Mouse (Mus musculus) megakaryocyte, adult 5-6 weeks (primary cell): ENCODE data around the gene Spindoc. TPM values are rescaled to one million over a fixed set of nuclear protein-coding genes. Genes with fewer than 3 reads are reported as not detected.

Experiments
- ATAC-seq: 2 replicates; pipeline ENCODE4 v1.8.0; 2016; ENCODE audit warnings: mild to moderate bottlenecking, inconsistent platforms; ENCODE audit not compliant: poor library complexity, severe bottlenecking
- total RNA-seq, 2 experiments: library from RNA; stranded (forward) in 1 of 2; stranded (reverse) in 1 of 2; fragments of 153-499, 151-499 nt in 1 of 2; fragments of 221-1000, 200-1000 nt in 1 of 2; gene quantifications; 2 replicates each; pipeline versions ENCODE4 v1.2.3 to v1.2.4; 2015 to 2017

Gene Spindoc
- total RNA-seq, 2 experiments from 2014 or later, result 5.8 to 6.8 TPM

DNA sequence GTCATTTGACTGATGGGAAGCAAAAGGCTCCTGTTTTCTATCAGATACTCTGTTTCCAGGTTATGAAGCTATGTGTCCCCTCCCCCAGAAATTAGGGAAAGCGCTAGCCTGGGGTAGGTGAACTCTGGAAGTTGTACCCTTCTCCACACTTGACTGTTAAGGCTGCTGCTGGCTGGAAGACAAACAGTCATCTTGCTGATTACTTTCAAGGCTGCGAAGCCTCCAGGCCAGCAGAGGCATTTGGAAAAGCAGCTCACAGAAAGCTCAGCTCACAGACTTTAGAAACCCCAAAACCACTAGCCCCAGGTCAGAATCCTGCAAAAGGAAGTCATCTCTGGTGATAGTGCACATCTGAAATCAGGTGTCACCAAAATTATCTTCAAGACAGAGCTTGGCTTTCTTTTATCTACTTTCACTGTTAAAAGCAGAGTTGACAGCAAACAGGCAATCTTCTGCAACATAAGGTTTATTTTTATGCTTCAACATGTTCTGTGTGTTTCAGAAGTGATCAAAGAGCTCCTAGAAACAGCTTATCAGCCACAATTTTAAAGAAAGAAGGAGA lies 44.9 kb downstream of the Spindoc start:
- ATAC-seq, result no peak

- no peak for ATAC-seq
Observed at GRCm38 (mm10) chr19:7335656-7336055, 47.1 kb downstream of the Spindoc start.

DNA sequence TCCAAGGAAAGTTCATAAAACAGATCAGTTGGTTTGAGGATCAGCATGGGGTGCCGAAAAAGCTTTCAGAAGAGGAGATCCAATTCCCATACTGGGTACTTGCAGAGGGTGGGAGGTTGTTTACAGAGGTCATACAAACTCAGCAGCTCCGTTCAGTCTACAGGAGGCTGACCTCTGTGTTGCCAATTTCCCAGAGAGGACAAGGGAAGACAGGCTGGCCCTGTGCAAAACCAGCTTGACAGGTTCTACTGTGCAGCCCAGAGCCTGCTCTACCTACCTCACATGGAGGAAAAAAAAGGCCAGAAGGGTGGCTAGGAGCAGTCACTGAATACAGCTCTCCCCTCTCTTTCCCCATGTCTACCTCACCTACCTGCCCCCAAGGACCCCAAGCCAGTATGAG lies 48.7 kb downstream of the Spindoc start:
- ATAC-seq, result no peak

DNA sequence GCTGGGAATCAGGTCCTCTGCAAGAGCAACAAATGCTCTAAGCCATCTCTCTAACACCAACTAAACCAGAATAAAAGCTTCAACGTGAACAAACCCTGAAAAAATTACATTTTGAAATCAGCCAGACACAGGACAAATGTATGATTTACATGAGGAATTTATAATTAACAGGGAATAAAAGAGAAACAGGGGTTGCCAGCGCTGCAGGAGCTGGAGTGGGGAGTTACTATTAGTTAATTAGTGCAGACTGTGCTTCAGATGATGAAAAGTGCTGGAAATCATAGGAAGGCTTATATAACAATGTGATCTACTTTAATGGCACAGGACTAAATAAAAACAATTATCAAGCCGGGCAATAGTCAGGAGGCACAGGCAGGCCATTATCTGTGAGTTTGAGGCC lies 61.4 kb downstream of the Spindoc start:
- no peak for ATAC-seq

- no peak for ATAC-seq
Observed at GRCm38 (mm10) chr19:7320181-7320580, 62.6 kb downstream of the Spindoc start.

DNA sequence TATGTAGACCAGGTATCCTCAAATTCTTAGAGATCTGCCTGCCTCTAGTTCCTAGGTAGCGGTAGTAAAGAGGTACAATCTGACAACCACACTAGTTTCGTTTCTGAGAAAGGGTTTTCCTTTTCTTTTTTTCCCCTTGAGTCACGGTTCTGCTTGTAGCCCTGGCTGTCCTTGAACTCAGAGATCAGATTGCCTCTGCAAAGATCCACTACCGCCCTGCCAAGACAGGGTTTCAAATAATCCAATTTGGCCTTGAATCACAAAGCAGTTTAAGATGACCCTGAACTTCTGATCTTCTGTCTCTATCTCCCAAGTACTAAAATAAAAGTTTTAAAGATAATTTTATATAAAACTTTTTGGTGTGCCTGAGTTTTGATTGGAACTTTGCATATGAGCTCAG lies 65.1 kb downstream of the Spindoc start:
- ATAC-seq, result no peak

- no peak for ATAC-seq
Observed at GRCm38 (mm10) chr19:7316822-7317221, 66.0 kb downstream of the Spindoc start.

DNA sequence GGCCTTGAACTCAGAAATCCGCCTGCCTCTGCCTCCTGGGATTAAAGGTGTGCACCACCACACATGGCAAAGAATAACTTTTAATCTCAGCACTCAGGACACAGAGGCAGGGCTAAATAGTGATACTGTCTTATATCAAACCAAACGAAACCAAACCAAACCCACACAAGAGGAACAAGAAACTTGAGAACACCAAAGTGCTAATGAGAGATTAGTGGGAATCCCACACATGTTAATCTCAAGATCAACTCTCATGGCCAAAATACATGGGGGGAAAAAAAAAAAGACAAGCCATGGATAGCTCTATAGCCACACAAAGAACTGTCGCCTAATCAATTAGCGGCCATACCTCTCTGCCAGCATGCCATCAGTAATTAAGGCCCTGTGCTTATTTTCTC lies 67.2 kb downstream of the Spindoc start:
- ATAC-seq, result peak; percentile 52; the same call in 1 of the 2 replicates

DNA sequence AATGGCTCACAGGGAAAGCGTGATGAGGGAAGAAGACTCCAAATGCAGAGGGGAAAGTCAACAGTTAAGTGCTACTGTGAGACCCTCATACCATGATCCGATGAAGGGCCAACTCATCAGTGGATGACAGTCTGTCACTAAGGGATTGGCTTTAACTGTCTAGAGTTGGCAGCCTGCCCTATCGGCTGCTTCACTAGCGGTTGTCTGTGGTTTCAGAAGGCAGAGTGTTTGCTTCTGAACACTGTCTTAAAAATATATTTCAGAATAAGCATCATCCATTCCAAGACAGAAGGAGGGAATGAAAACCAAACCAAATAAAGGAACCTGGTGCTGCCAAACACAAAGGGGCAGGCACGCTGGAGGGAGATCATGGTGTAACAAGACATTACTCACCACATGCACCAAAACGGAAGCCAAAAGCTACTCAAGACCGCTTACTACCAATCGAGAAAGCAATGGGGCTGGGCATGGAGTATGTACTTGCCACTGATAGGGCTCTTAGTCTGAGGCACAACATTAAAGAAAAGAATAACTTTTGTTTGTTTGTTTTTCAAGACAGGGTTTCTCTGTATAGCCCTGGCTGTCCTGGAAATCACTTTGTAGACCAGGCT lies 67.7 kb downstream of the Spindoc start:
- ATAC-seq, result peak; percentile 77

DNA sequence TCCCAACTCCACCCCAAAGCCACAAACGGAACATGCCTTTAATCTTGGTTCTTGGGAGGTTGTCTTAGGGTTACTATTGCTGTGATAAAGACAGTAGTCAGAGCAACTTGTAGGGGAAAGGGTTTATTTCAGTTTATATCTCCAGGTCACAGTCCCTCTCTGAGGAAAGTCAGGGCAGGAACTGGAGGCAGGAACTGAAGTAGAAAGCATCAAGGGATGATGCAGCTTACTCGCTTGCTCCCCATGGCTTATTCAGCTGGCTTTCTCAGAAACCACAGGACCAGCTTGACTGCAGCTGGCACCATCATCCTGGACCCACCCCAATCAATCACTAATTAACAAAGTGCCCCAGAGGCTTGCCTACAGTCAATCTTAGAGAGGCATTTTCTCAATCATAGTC lies 69.1 kb downstream of the Spindoc start:
- no peak for ATAC-seq

DNA sequence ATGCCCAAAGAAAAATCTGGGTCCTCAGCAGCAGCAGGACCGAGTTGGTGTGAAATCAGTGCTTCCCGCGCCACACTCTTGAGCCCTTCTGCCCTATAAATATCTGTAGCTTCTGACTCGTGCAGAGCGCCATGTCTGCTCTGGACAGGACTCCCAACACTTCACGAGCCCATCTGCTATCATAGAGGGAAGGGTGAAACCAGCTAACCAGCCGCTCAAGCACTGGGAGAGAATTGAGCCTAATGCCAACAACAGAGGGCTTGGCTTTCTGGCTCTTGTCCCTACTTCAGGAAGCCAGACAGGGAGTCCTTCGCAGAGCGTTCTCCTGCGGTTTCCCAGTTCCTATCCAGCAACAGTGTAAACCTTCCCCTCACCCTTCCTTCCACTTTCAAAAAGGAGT lies 71.5 kb downstream of the Spindoc start:
- no peak for ATAC-seq

DNA sequence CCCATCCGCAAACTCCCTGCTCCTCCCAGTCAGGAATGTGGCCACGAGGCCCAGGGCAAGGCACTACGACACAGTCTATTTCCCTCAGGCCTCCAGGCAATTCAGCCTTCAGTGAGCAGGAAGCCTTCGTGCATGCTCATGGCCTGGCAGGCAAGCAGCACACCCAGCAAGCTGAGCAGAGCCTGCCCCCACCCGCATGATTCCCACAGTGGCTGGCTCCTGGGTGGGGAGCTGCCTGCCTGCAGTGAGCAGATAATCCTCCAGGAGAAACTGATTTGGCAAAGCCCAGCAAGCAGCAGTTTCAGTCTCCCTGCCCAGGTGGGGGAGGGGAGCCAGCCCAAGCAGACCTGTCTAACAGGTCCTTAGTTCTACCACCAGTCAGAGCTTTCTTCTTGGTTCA lies 72.1 kb downstream of the Spindoc start:
- ATAC-seq, result 0 out of 2 replicates have a peak, but pooled peaks have one; percentile 23

DNA sequence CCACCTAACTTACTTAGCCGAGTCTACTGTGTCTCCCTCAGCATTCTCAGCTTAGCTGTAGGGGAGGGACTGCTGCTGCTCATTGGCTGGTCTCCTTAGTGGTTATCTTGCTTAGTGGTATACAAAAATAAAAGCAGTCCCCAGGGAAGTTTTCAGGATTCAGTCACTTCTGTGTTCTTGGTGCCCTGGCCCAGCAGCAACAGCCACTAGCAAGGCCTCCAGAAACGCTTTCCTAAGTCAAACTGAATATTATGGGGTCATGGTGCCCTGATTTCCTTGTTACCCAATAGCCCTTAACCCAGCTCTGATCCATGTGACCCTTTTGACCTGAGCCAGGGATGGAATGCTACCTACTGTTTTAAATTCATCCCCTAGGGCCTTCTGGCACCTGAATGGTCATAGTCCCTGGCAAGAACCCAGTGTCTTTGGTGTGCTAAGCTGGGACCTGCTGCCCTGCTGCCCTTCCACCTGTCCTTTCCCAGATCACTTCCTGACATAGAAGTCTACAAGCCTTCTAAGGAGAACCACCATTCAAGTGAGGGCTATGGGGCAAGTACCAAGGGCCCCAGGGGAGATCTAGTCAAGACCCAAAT lies 73.0 kb downstream of the Spindoc start:
- ATAC-seq, result no peak

GRCm38 (mm10) chr19:7307995-7308770 lies 74.6 kb downstream of the Spindoc start:
- no peak for ATAC-seq

GRCm38 (mm10) chr19:7306968-7307367 lies 75.8 kb downstream of the Spindoc start:
- ATAC-seq, result peak; percentile 58

DNA sequence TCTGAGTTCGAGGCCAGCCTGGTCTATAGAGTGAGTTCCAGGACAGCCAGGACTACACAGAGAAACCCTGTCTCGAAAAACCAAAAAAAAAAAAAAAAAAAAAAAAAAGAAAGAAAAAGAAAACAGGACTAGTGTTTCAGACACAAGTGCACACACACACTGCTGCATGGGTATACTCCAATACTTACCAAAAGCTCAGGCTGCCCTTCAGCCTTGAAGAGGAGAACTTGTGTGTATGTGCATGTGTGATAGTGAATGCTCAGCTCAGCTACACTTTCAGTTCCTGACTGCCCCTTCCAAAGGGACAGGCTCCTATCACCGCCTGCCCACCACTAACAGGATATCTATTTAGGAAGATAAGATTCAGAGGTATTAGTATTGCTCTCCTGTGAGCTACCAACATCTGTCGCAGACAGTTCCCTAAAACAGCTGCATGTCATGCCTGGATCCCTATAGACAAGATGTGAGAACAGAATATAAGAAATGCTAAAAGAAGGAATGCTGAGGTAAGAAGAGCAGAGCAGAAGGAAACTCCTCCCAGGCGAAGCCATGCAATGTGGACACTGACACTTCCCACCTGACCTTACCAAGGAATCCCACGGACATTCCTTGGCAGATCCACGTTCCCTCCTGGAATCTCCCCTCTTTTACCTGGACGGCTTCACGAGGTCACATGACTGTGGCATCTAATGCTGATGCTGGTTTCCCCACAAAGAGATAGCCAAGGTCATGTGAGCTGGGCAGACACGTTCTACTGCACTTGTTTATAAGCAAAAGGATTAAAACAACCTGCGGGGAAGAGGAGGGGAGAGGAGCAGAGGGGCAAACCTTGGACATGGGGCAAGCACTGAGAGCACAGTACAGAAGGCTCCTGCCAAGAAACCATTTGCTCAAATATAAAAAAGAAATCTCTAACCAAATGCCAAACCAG lies 77.1 kb downstream of the Spindoc start:
- no peak for ATAC-seq

- ATAC-seq, result no peak
Observed at GRCm38 (mm10) chr19:7304801-7305200, 78.0 kb downstream of the Spindoc start.
